Comparison of ENCODE assay signal across 33 mouse cellular contexts in the genomic region with DNA sequence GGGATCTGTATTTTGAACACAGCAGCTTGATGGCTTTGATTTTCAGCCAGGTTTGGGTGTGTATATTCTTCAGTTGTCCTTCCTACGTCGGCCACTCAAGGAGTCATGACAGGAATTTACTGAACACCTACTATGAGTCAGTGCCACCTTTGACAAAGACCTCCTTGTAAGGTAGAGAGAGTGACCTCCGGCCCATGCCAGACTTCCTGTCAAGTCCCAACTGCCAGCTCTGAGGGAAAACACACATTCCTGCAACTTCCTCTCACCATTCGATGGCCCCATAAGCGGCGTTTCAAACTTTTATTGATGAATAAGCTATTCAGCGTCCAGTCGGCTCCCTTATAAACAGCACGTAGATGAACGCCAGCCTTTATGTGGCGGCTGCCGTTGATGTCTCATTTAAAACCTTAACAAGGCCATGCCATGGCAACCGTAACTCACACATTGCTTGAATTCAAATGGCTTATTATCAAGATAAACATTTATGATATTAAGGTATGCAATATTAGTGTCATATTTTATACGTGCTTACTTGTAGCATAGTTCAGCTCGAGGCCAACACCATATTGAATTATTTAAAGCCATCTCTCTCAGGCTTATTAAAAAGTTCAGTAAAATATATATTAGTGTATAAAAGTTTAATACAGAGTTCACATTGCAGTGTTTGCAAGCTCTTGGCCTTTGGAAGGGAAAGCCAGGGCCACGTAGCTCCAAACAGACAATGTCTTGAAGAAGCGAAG. TPM values are rescaled to one million over a fixed set of nuclear protein-coding genes. Genes with fewer than 3 reads are reported as not detected.
DNase-seq lines count a peak whose midpoint lies in the region; ATAC-seq and TF ChIP-seq lines count a peak whose summit lies in the region.
"Had no signal": no experiment of that assay in that cellular context is flagged by ENCODE, and none has a peak within 500 bp of the region (broad histone marks: within the 10 kb centered on the region; RNA-seq: fewer than 3 reads in every experiment).

No protein-coding gene starts in this region.

- no peak for TF ChIP-seq CTCF in lung, embryonic 14.5 days (IDR thresholded peaks at IDR 0.05; ENCODE audit: low read depth)

- no peak for TF ChIP-seq POLR2A in limb, embryonic 14.5 days (IDR thresholded peaks at IDR 0.05; ENCODE audit: borderline replicate concordance, extremely low read depth, insufficient read depth, insufficient read length)

- no peak overlapping the region for H3K27ac ChIP-seq in lung, embryonic 14.5 days (ENCODE audit: low read depth)
- H3K27ac ChIP-seq in limb, embryonic 14.5 days (replicated peaks; ENCODE audit: low read depth, low read length): peak overlapping the region; percentile 52
- H3K27ac ChIP-seq: forebrain, embryonic 12.5 days; intestine, embryonic 15.5 days; kidney, postnatal 0 days; liver, embryonic 13.5 days; midbrain, embryonic 10.5 days; stomach, embryonic 15.5 days had no signal

- H3K36me3 ChIP-seq in lung, embryonic 14.5 days (ENCODE audit: insufficient read depth): no peaks in the 10 kb centered on the region
- H3K36me3 ChIP-seq in limb, embryonic 14.5 days (ENCODE audit: control insufficient read depth, insufficient read depth, low read length): no peaks in the 10 kb centered on the region
- H3K36me3 ChIP-seq: embryonic facial prominence, embryonic 13.5 days; forebrain, embryonic 12.5 days; intestine, embryonic 15.5 days; liver, embryonic 13.5 days; midbrain, embryonic 10.5 days; neural tube, embryonic 13.5 days; stomach, embryonic 15.5 days had no signal

- H3K9ac ChIP-seq in lung, embryonic 14.5 days: no peak overlapping the region
- no peak overlapping the region for H3K9ac ChIP-seq in limb, embryonic 14.5 days (ENCODE audit: low read depth, low read length, severe bottlenecking)
- H3K9ac ChIP-seq: embryonic facial prominence, embryonic 13.5 days; forebrain, embryonic 12.5 days; forebrain, postnatal 0 days; intestine, embryonic 15.5 days; liver, embryonic 13.5 days; neural tube, embryonic 13.5 days; stomach, embryonic 15.5 days had no signal

- no peaks in the 10 kb centered on the region for H3K9me3 ChIP-seq in lung, embryonic 14.5 days (ENCODE audit: low read depth, low read length)
- H3K9me3 ChIP-seq in limb, embryonic 14.5 days (ENCODE audit: control insufficient read depth, low read length): no peaks in the 10 kb centered on the region
- H3K9me3 ChIP-seq: intestine, embryonic 15.5 days; liver, embryonic 13.5 days; neural tube, embryonic 13.5 days; stomach, embryonic 15.5 days had no signal

- peak; percentile 10 for DNase-seq in lung, embryonic 14.5 days
- DNase-seq in lung, postnatal 4 days: no peak
- peak; percentile 5 for DNase-seq in fibroblast of lung, adult 2 months (ENCODE audit: low read depth)
- DNase-seq in limb, embryonic 14.5 days (ENCODE audit: low spot score): peak; percentile 73
- no peak for DNase-seq in heart, adult 8-10 months (ENCODE audit: low spot score)
- no peak for DNase-seq in spleen, postnatal 14 days (ENCODE audit: low spot score in 2 of 2)
- DNase-seq: adrenal gland, postnatal 25 days; B cell, adult 2 months; cerebellum, adult 18-20 months; cerebellum, postnatal 14 days; forebrain, postnatal 0 days; gastrocnemius, postnatal 14 days; heart, adult 11 months; heart, postnatal 4 days; kidney, adult 2 months; kidney, postnatal 4 days; left cerebral cortex, postnatal 4 days; liver, embryonic 13.5 days; lung, adult 18-20 months; lung, postnatal 10 days; thymus, adult 2 months; thymus, postnatal 4 days had no signal

- no peaks in the 10 kb centered on the region for H3K27me3 ChIP-seq in lung, embryonic 14.5 days (ENCODE audit: insufficient read depth, low read length)
- H3K27me3 ChIP-seq in limb, embryonic 14.5 days (ENCODE audit: control insufficient read depth, insufficient read depth, low read length): no peaks in the 10 kb centered on the region
- H3K27me3 ChIP-seq: embryonic facial prominence, embryonic 13.5 days; forebrain, embryonic 12.5 days; intestine, embryonic 15.5 days; neural tube, embryonic 13.5 days; stomach, embryonic 15.5 days had no signal

- H3K4me2 ChIP-seq in lung, embryonic 14.5 days: no peak overlapping the region
- no peak overlapping the region for H3K4me2 ChIP-seq in limb, embryonic 14.5 days (replicated peaks; ENCODE audit: low read depth, low read length, severe bottlenecking)
- H3K4me2 ChIP-seq: embryonic facial prominence, embryonic 13.5 days; forebrain, embryonic 12.5 days; heart, embryonic 11.5 days; intestine, embryonic 15.5 days; liver, embryonic 13.5 days; neural tube, embryonic 13.5 days; stomach, embryonic 15.5 days had no signal

- H3K4me1 ChIP-seq in lung, embryonic 14.5 days (ENCODE audit: insufficient read depth): no peaks in the 10 kb centered on the region
- H3K4me1 ChIP-seq in limb, embryonic 14.5 days (ENCODE audit: control insufficient read depth, insufficient read depth, low read length): peaks cover 21% of the 10 kb centered on the region
- H3K4me1 ChIP-seq: forebrain, embryonic 12.5 days; intestine, embryonic 15.5 days; liver, embryonic 13.5 days; midbrain, embryonic 10.5 days; stomach, embryonic 15.5 days had no signal

- no peak overlapping the region for H3K4me3 ChIP-seq in lung, embryonic 14.5 days (ENCODE audit: low read depth, low read length)
- no peak overlapping the region for H3K4me3 ChIP-seq in limb, embryonic 14.5 days (replicated peaks; ENCODE audit: low read length)
- H3K4me3 ChIP-seq: embryonic facial prominence, embryonic 13.5 days; erythroblast, embryonic 14.5 days; forebrain, embryonic 12.5 days; intestine, embryonic 15.5 days; liver, embryonic 13.5 days; midbrain, embryonic 10.5 days; neural tube, embryonic 13.5 days; stomach, embryonic 15.5 days had no signal

- 49% methylated on average over 17 of the region's 17 CpGs for WGBS in lung, embryonic 14.5 days
- WGBS in limb, embryonic 14.5 days: 40% methylated on average over 17 of the region's 17 CpGs

- ATAC-seq in lung, embryonic 14.5 days (ENCODE audit: insufficient read depth): no peak
- ATAC-seq in granulocyte monocyte progenitor cell, adult 5-6 weeks (replicated peaks; ENCODE audit: poor library complexity, severe bottlenecking): peak; percentile 69
- ATAC-seq in limb, embryonic 14.5 days (ENCODE audit: low FRiP score, low read depth): peak; percentile 72
- ATAC-seq: forebrain, postnatal 0 days; hindbrain, embryonic 16.5 days; intestine, embryonic 15.5 days had no signal

RNA-seq across cellular contexts. Expression of a gene that starts 31.3 kb away (rescaled TPM):
- polyA plus RNA-seq in lung, embryonic 14.5 days (2014; fragmentation: Nextera tagmentation; extraction: Ambion mirVana): 17.2 and 17.4 TPM in 2 replicates
- total RNA-seq in granulocyte monocyte progenitor cell, adult 5-6 weeks (2014; fragmentation: Nextera tagmentation): 78.2 and 85.4 TPM in 2 replicates
- 60.4 and 80.7 TPM in 2 replicates for total RNA-seq in granulocyte monocyte progenitor cell, adult 5-6 weeks (2017)
- polyA plus RNA-seq in limb, embryonic 14.5 days (2012; rRNA removed): 26.0 and 29.7 TPM in 2 replicates
- polyA plus RNA-seq in limb, embryonic 14.5 days (2014; fragmentation: Nextera tagmentation; extraction: Ambion mirVana): 27.7 and 29.3 TPM in 2 replicates
- 10 to 100 TPM; 12.3 to 22.6 (median 17.7) TPM for total RNA-seq in heart, adult 8-10 months (2022)

Comparison
In these comparisons a context has a peak if more than half of its experiments do, and no peak if none do; other contexts are left out.
1. DNase-seq: peak in lung, embryonic 14.5 days (single experiment), fibroblast of lung, adult 2 months (single experiment) and limb, embryonic 14.5 days (single experiment); none in lung, postnatal 4 days (0 of 2), heart, adult 8-10 months (single experiment) and spleen, postnatal 14 days (0 of 2).